Mouse (Mus musculus) CH12.LX (cell line): ENCODE measurements around the gene Vav2. TPM values are rescaled to one million over a fixed set of nuclear protein-coding genes. Genes with fewer than 3 reads are reported as not detected.
A peak's percentile ranks its signal among the peaks of the same experiment; 100 is the strongest.

Source experiments
- DNase-seq: peaks from one replicate; pipeline ENCODE4 v3.0.0-alpha.2; 2013; ENCODE audit errors: extremely low read depth
- H3K27ac ChIP-seq: 2 replicates; pipeline ENCODE4 v1.5.1; 2012; ENCODE audit warnings: low read depth, mild to moderate bottlenecking, control low read depth, moderate library complexity; ENCODE audit not compliant: insufficient read depth
- H3K27me3 ChIP-seq: replicated peaks from 2 replicates; pipeline ENCODE3; 2012; ENCODE audit warnings: inconsistent platforms
- H3K36me3 ChIP-seq, 2 experiments: replicated peaks in 1 of 2; 2 replicates each; pipeline versions ENCODE3 to v1.6.1; 2012; ENCODE audit warnings: inconsistent platforms in 1 of 2, low read length in 1 of 2, mild to moderate bottlenecking in 1 of 2, mixed read lengths in 1 of 2, moderate library complexity in 1 of 2; ENCODE audit not compliant: control insufficient read depth in 1 of 2, insufficient read depth in 1 of 2
- H3K4me1 ChIP-seq, 2 experiments: 2 replicates each; pipeline ENCODE4 v1.6.1; 2012; ENCODE audit warnings: inconsistent platforms in 1 of 2, moderate library complexity in 1 of 2; ENCODE audit not compliant: insufficient read depth in 2 of 2, control insufficient read depth in 1 of 2
- H3K4me2 ChIP-seq: 2 replicates; pipeline ENCODE4 v1.6.1; 2012; ENCODE audit warnings: low read depth, mild to moderate bottlenecking, control low read depth; ENCODE audit not compliant: poor library complexity, insufficient read depth, severe bottlenecking
- H3K4me3 ChIP-seq, 3 experiments: fragments of 150-350 bp in 1 of 3; sonication (generic) in 1 of 3; replicated peaks in 1 of 3; 2 replicates each; pipeline versions ENCODE3 to v1.5.1; 2011 to 2012; ENCODE audit warnings: low read depth in 2 of 3, low read length in 2 of 3, mild to moderate bottlenecking in 2 of 3, moderate library complexity in 2 of 3, control low read depth in 1 of 3, improper control_type of control experiment in 1 of 3, inconsistent platforms in 1 of 3, mixed read lengths in 1 of 3; ENCODE audit not compliant: poor library complexity in 1 of 3
- H3K79me2 ChIP-seq: replicated peaks from 2 replicates; pipeline ENCODE4 v1.6.1; 2012; ENCODE audit warnings: mild to moderate bottlenecking, moderate library complexity; ENCODE audit not compliant: control insufficient read depth, poor library complexity, insufficient read depth, severe bottlenecking; ENCODE audit errors: extremely low read depth
- H3K9ac ChIP-seq: 2 replicates; pipeline ENCODE4 v1.6.1; 2012; ENCODE audit warnings: low read depth, mild to moderate bottlenecking, control low read depth, moderate library complexity; ENCODE audit not compliant: insufficient read depth
- H3K9me3 ChIP-seq: replicated peaks from 2 replicates; pipeline ENCODE3; 2012; ENCODE audit warnings: low read length, inconsistent platforms, mixed read lengths
- BHLHE40 ChIP-seq: IDR thresholded peaks from 2 replicates; pipeline ENCODE4 v1.6.1; 2011; ENCODE audit warnings: mild to moderate bottlenecking, low read depth, low read length, improper control_type of control experiment
- CHD2 ChIP-seq: IDR thresholded peaks from 2 replicates; pipeline ENCODE4 v1.6.1; 2011; ENCODE audit warnings: low read length, improper control_type of control experiment
- E2F4 ChIP-seq: IDR thresholded peaks from 2 replicates; pipeline ENCODE4 v1.6.1; 2011; ENCODE audit warnings: low read depth, low read length, improper control_type of control experiment; ENCODE audit not compliant: insufficient replicate concordance
- ELF1 ChIP-seq: IDR thresholded peaks from 2 replicates; pipeline ENCODE4 v1.6.1; 2014; ENCODE audit warnings: low read depth, mild to moderate bottlenecking, inconsistent platforms, low read length, improper control_type of control experiment
- EP300 ChIP-seq: IDR thresholded peaks from 2 replicates; pipeline ENCODE4 v1.6.1; 2011; ENCODE audit warnings: low read length, improper control_type of control experiment
- ETS1 ChIP-seq: conservative IDR thresholded peaks from 2 replicates; pipeline ENCODE4 v1.6.1; 2012; ENCODE audit warnings: low read depth, mild to moderate bottlenecking, inconsistent platforms, low read length, improper control_type of control experiment, moderate library complexity
- GABPA ChIP-seq: IDR thresholded peaks from 2 replicates; pipeline ENCODE4 v1.6.1; 2012; ENCODE audit warnings: low read depth, low read length, improper control_type of control experiment, inconsistent platforms; ENCODE audit not compliant: insufficient replicate concordance
- HCFC1 ChIP-seq: IDR thresholded peaks from 2 replicates; pipeline ENCODE4 v1.6.1; 2012; ENCODE audit warnings: low read depth, mild to moderate bottlenecking, inconsistent platforms, low read length, improper control_type of control experiment
- IRF4 ChIP-seq: IDR thresholded peaks from 2 replicates; pipeline ENCODE4 v1.6.1; 2014; ENCODE audit warnings: low read depth, mild to moderate bottlenecking, inconsistent platforms, low read length, improper control_type of control experiment
- JUN ChIP-seq: IDR thresholded peaks from 2 replicates; pipeline ENCODE4 v1.6.1; 2011; ENCODE audit warnings: low read depth, mild to moderate bottlenecking, low read length, improper control_type of control experiment, moderate library complexity; ENCODE audit not compliant: insufficient read depth
- JUND ChIP-seq: conservative IDR thresholded peaks from 2 replicates; pipeline ENCODE4 v1.6.1; 2011; ENCODE audit warnings: low read depth, low read length, improper control_type of control experiment
- MAFK ChIP-seq: IDR thresholded peaks from 2 replicates; pipeline ENCODE4 v1.6.1; 2011; ENCODE audit warnings: low read length, improper control_type of control experiment; ENCODE audit not compliant: insufficient replicate concordance
- MAX ChIP-seq: IDR thresholded peaks from 2 replicates; pipeline ENCODE4 v1.6.1; 2011; ENCODE audit warnings: low read length, improper control_type of control experiment
- MAZ ChIP-seq: IDR thresholded peaks from 2 replicates; pipeline ENCODE4 v1.6.1; 2012; ENCODE audit warnings: low read depth, mild to moderate bottlenecking, inconsistent platforms, low read length, improper control_type of control experiment, moderate library complexity
- MEF2A ChIP-seq: IDR thresholded peaks from 2 replicates; pipeline ENCODE4 v1.6.1; 2014; ENCODE audit warnings: low read depth, mild to moderate bottlenecking, inconsistent platforms, low read length, improper control_type of control experiment, borderline replicate concordance
- MXI1 ChIP-seq: IDR thresholded peaks from 2 replicates; pipeline ENCODE4 v1.6.1; 2011; ENCODE audit warnings: mild to moderate bottlenecking, low read depth, low read length, improper control_type of control experiment
- MYC ChIP-seq: IDR thresholded peaks from 2 replicates; pipeline ENCODE4 v1.6.1; 2011; ENCODE audit warnings: low read depth, mild to moderate bottlenecking, improper control_type of control experiment, low read length
- NELFE ChIP-seq: IDR thresholded peaks from 2 replicates; pipeline ENCODE4 v1.6.1; 2011; ENCODE audit warnings: low read depth, low read length, improper control_type of control experiment
- NRF1 ChIP-seq: IDR thresholded peaks from 2 replicates; pipeline ENCODE4 v1.6.1; 2014; ENCODE audit warnings: low read depth, mild to moderate bottlenecking, inconsistent platforms, low read length, improper control_type of control experiment, moderate library complexity
- PAX5 ChIP-seq: IDR thresholded peaks from 2 replicates; pipeline ENCODE4 v1.6.1; 2012; ENCODE audit warnings: low read length, inconsistent platforms, mixed read lengths
- POLR2A ChIP-seq: IDR thresholded peaks from 2 replicates; pipeline ENCODE4 v1.6.1; 2011; ENCODE audit warnings: low read depth, mild to moderate bottlenecking, improper control_type of control experiment, low read length
- RAD21 ChIP-seq: IDR thresholded peaks from 2 replicates; pipeline ENCODE4 v1.6.1; 2011; ENCODE audit warnings: low read depth, mild to moderate bottlenecking, low read length, improper control_type of control experiment, moderate library complexity
- SIN3A ChIP-seq: IDR thresholded peaks from 2 replicates; pipeline ENCODE4 v1.6.1; 2012; ENCODE audit warnings: low read length, improper control_type of control experiment, inconsistent platforms
- SMC3 ChIP-seq: IDR thresholded peaks from 2 replicates; pipeline ENCODE4 v1.6.1; 2011; ENCODE audit warnings: low read depth, low read length, improper control_type of control experiment
- TCF12 ChIP-seq: IDR thresholded peaks from 2 replicates; pipeline ENCODE4 v1.6.1; 2014; ENCODE audit warnings: low read depth, mild to moderate bottlenecking, inconsistent platforms, low read length, improper control_type of control experiment
- UBTF ChIP-seq: IDR thresholded peaks from 2 replicates; pipeline ENCODE4 v1.6.1; 2012; ENCODE audit warnings: low read depth, mild to moderate bottlenecking, inconsistent platforms, low read length, improper control_type of control experiment, moderate library complexity
- ZC3H11A ChIP-seq: IDR thresholded peaks from 2 replicates; pipeline ENCODE4 v1.6.1; 2012; ENCODE audit warnings: low read depth, mild to moderate bottlenecking, inconsistent platforms, low read length, improper control_type of control experiment
- ZKSCAN1 ChIP-seq: IDR thresholded peaks from 2 replicates; pipeline ENCODE4 v1.6.1; 2012; ENCODE audit warnings: low read depth, inconsistent platforms, low read length, improper control_type of control experiment, borderline replicate concordance
- ZMIZ1 ChIP-seq: IDR thresholded peaks from 2 replicates; pipeline ENCODE4 v1.6.1; 2012; ENCODE audit warnings: low read depth, mild to moderate bottlenecking, inconsistent platforms, low read length, improper control_type of control experiment
- ZNF384 ChIP-seq: IDR thresholded peaks from 2 replicates; pipeline ENCODE4 v1.6.1; 2012; ENCODE audit warnings: low read depth, low read length, improper control_type of control experiment, inconsistent platforms
- dilution Hi-C: fragments of 300-500 bp; cut with MboI; formaldehyde crosslinking; loops from 2 replicates; pipeline ENCODE4 v1.14.3; 2020; ENCODE audit warnings: low sequenced_read_pairs; ENCODE audit not compliant: extremely low pct_unique_long_range_greater_than_20kb, extremely low pct_ligation_motif_present
- in situ Hi-C: fragments of 300-500 bp; cut with MboI; formaldehyde crosslinking; loops from 3 replicates; pipeline ENCODE4 v1.14.3; 2019; ENCODE audit warnings: low sequenced_read_pairs, low pct_ligation_motif_present, low pct_unique_long_range_greater_than_20kb, mixed read lengths
- polyA plus RNA-seq: library from polyadenylated mRNA; unstranded; fragments of >175 nt; gene quantifications from 2 replicates; pipeline ENCODE4 v1.2.1, GENCODE M21; 2012; ENCODE audit warnings: low read depth; ENCODE audit not compliant: insufficient read length
- total RNA-seq, 2 experiments: library from RNA; depleted of rRNA; stranded (reverse); fragments of 300-350 nt in 1 of 2; fragments of >200 nt in 1 of 2; gene quantifications; 2 replicates each; pipeline ENCODE4 v1.2.3; 2012 to 2014

Gene Vav2
- total and polyA plus RNA-seq, 3 experiments, result 31.5 to 46.8 (median 46.6) TPM

DNA sequence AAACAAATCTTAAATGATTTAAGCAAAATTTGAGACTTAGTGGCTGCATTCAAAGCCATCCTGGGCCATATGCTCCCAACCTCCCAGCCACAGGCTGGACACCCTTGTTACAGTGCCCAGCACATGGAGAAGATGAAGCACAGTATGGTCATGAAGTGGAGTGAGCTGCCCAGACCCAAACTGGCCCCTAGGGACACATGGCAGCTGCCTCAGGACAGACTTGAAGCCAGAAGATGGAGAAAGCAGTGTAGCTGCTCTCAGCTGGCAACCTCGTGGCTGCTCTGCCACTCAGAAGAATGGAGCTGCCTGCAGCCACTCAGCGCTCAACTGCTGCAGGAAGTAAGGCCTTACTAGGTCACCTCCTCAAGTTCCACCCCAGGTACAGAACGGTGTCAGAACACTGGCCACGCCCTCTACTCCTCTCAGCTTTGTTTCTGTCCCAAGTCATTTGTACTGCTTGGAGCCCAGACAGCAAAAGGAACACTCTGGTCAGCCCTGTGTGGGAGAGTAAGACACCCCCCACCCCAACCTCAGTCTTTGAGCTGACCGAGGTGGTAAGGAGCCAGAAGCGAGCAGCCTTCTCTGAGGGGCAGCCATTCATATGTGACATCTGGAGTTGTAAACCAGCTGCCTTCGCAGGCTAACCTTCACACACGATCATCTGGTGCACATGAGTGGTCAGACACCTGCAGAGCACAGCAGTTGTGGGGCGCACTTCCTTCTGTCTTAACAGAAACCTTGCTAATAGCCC is 130.0 kb downstream of the Vav2 start:
- dilution Hi-C loops (no loop called here), in situ Hi-C loops (loop anchor here (25.0 kb wide), 1 partner anchor 440 kb away; no protein-coding TSS in a partner anchor)
- peaks cover 39 to 75% of the 10 kb centered on the region in 2 experiments for H3K4me1 ChIP-seq
- peak; percentile 98 for TF ChIP-seq TCF12
- TF ChIP-seq NRF1, result peak; percentile 26; the same call in 1 of the 2 replicates
- TF ChIP-seq BHLHE40, result peak; percentile 93
- TF ChIP-seq ETS1, result peak; percentile 87
- TF ChIP-seq ELF1, result 0 out of 2 replicates have a peak, but pooled peaks have one; percentile 6
- no peak for TF ChIP-seq ZNF384
- no peak for TF ChIP-seq CHD2
- TF ChIP-seq IRF4, result peak; percentile 56; the same call in 1 of the 2 replicates
- peak; percentile 3 for TF ChIP-seq RAD21
- TF ChIP-seq SMC3, result peak; percentile 19; the same call in 1 of the 2 replicates
- no peak for TF ChIP-seq MAZ
- peak; percentile 77; the same call in 1 of the 2 replicates for TF ChIP-seq SIN3A
- peak; percentile 79 for TF ChIP-seq EP300
- H3K4me2 ChIP-seq, result no peak overlapping the region
- peak; percentile 77 for DNase-seq
- H3K79me2 ChIP-seq, result peaks cover 3% of the 10 kb centered on the region; the same call in 1 of the 2 replicates
- peak overlapping the region in 1 of 3 experiments; percentile 2 for H3K4me3 ChIP-seq
- H3K27me3 ChIP-seq, result no peaks in the 10 kb centered on the region
- peak overlapping the region; percentile 66 for H3K27ac ChIP-seq
- peaks cover 7% of the 10 kb centered on the region for H3K9me3 ChIP-seq
- no peak overlapping the region for H3K9ac ChIP-seq
- H3K36me3 ChIP-seq, result peaks cover 87 to 95% of the 10 kb centered on the region in 2 experiments

DNA sequence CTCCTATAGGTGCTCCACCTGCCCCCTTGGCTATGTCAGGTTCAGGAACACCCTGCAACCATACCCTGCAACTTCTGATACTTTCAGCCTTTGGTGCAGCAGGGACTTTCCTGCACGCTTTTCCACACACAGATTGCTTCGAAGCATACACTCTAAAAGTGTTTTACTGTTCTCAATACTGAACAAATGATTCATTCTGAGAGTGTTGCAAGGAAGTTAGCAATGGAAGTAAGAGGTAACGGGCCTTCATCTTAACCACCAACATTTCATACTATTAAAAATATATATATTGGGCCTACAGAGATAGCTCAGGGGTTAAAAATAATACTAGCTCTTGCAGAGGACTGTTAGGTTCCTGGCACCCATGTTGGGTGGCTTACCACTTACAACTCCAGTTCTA is 132.1 kb downstream of the Vav2 start:
- Histone ChIP-seq H3K27me3 (no peaks in the 10 kb centered on the region), H3K4me1 (peaks cover 40 to 90% of the 10 kb centered on the region in 2 experiments)
- in situ Hi-C loops, result loop anchor here (25.0 kb wide), 1 partner anchor 443 kb away; no protein-coding TSS in a partner anchor
- TF ChIP-seq ZC3H11A, result no peak
- no peak for TF ChIP-seq PAX5
- no peak for TF ChIP-seq POLR2A
- peak; percentile 89 for TF ChIP-seq MEF2A
- no peak for TF ChIP-seq SMC3
- peak; percentile 62; the same call in 1 of the 2 replicates for TF ChIP-seq TCF12
- TF ChIP-seq GABPA, result no peak
- TF ChIP-seq MAFK, result no peak
- no peak for TF ChIP-seq MAX
- no peak for TF ChIP-seq ELF1
- peak; percentile 82 for TF ChIP-seq BHLHE40
- no peak for TF ChIP-seq ZKSCAN1
- TF ChIP-seq UBTF, result no peak
- TF ChIP-seq MAZ, result no peak
- TF ChIP-seq HCFC1, result no peak
- peak; percentile 37; the same call in 1 of the 2 replicates for TF ChIP-seq MYC
- peak; percentile 92 for TF ChIP-seq JUND
- TF ChIP-seq JUN, result peak; percentile 67
- no peak for TF ChIP-seq ZMIZ1
- no peak for TF ChIP-seq MXI1
- no peak for TF ChIP-seq NELFE
- peak; percentile 95 for TF ChIP-seq IRF4
- no peak for TF ChIP-seq E2F4

More for the DNA sequence above, 132.1 kb downstream of the Vav2 start:
- DNase-seq, result no peak
- Histone ChIP-seq H3K9me3 (peaks cover 7% of the 10 kb centered on the region), H3K36me3 (peaks cover 92 to 95% of the 10 kb centered on the region in 2 experiments), H3K4me2 (no peak overlapping the region), H3K79me2 (peaks cover 3% of the 10 kb centered on the region; the same call in 1 of the 2 replicates), H3K9ac (no peak overlapping the region), H3K27ac (peak overlapping the region; percentile 42; the same call in 1 of the 2 replicates), H3K4me3 (no peak overlapping the region)
- dilution Hi-C loops, result no loop called here
